Mouse (Mus musculus) stomach, embryonic 14.5 days (tissue): ENCODE measurements around the gene Bloc1s1. TPM values are rescaled to one million over a fixed set of nuclear protein-coding genes. Genes with fewer than 3 reads are reported as not detected.

Experiments used
- ATAC-seq: fragments of 200-750 bp; cut with Nextera tagmentation; 2 replicates; pipeline ENCODE4 v1.8.0; 2017; ENCODE audit warnings: low read depth, moderate TSS enrichment; ENCODE audit not compliant: insufficient number of reproducible peaks, insufficient read depth, low FRiP score
- H3K27ac ChIP-seq: fragments of 300-500 bp; sonication (generic); 2 replicates; pipeline ENCODE4 v1.5.1; 2014; ENCODE audit warnings: mild to moderate bottlenecking, low read length, moderate library complexity, mixed read lengths
- H3K27me3 ChIP-seq: fragments of 300-500 bp; sonication (generic); 2 replicates; pipeline ENCODE4 v1.6.1; 2014; ENCODE audit warnings: low read length, control low read depth, mixed read lengths; ENCODE audit not compliant: control insufficient read depth, insufficient read depth
- H3K36me3 ChIP-seq: fragments of 300-500 bp; sonication (generic); 2 replicates; pipeline ENCODE4 v1.6.1; 2014; ENCODE audit warnings: mild to moderate bottlenecking, control low read depth, low read length, moderate library complexity, mixed read lengths; ENCODE audit not compliant: control insufficient read depth, insufficient read depth
- H3K4me1 ChIP-seq: fragments of 300-500 bp; sonication (generic); 2 replicates; pipeline ENCODE4 v1.6.1; 2014; ENCODE audit warnings: low read length, control low read depth, mixed read lengths; ENCODE audit not compliant: control insufficient read depth, insufficient read depth
- H3K4me2 ChIP-seq: fragments of 300-500 bp; sonication (generic); replicated peaks from 2 replicates; pipeline ENCODE4 v1.6.1; 2014; ENCODE audit warnings: low read depth, low read length, control low read depth
- H3K4me3 ChIP-seq: fragments of 300-500 bp; sonication (generic); 2 replicates; pipeline ENCODE4 v1.5.1; 2014; ENCODE audit warnings: low read depth, low read length, control low read depth
- H3K9ac ChIP-seq: fragments of 300-500 bp; sonication (generic); replicated peaks from 2 replicates; pipeline ENCODE4 v1.6.1; 2014; ENCODE audit warnings: low read depth, mild to moderate bottlenecking, control low read depth, low read length, moderate library complexity, mixed read lengths
- H3K9me3 ChIP-seq: fragments of 300-500 bp; sonication (generic); 2 replicates; pipeline ENCODE4 v1.6.1; 2016; ENCODE audit warnings: low read depth, low read length, control low read depth; ENCODE audit not compliant: control insufficient read depth
- WGBS: fragments of 180-500 bp; shearing (Covaris S2); extraction: QIAGEN DNeasy Blood & Tissue Kit; methylation state at CpG from one replicate; pipeline ENCODE4 v1.1.7; 2014; 5-methylcytosine and 5-hydroxymethylcytosine counted together
- polyA plus RNA-seq: library from polyadenylated mRNA; unstranded; fragments of >200 nt; fragmentation: Nextera tagmentation; extraction: Ambion mirVana; gene quantifications from 2 replicates; pipeline ENCODE4 v1.2.1, GENCODE M21; 2014

The Bloc1s1 gene
- polyA plus RNA-seq, 1 experiment from 2014 or later = 236 TPM

GRCm38 (mm10) chr10:128897501-128897900 lies 26.3 kb downstream of the Bloc1s1 start:
- no peaks in the 10 kb centered on the region for H3K36me3 ChIP-seq
- no peak overlapping the region for H3K9ac ChIP-seq
- WGBS = 0% methylated on average over 1 of the region's 1 CpGs
- H3K4me3 ChIP-seq = no peak overlapping the region
- H3K27ac ChIP-seq = no peak overlapping the region
- peaks cover 3% of the 10 kb centered on the region; the same call in 1 of the 2 replicates for H3K4me1 ChIP-seq
- ATAC-seq = no peak
- H3K27me3 ChIP-seq = no peaks in the 10 kb centered on the region
- no peak overlapping the region for H3K4me2 ChIP-seq
- no peaks in the 10 kb centered on the region for H3K9me3 ChIP-seq

- Histone ChIP-seq H3K27me3 (no peaks in the 10 kb centered on the region), H3K4me1 (peaks cover 5% of the 10 kb centered on the region; the same call in 1 of the 2 replicates), H3K4me2 (no peak overlapping the region), H3K9me3 (no peaks in the 10 kb centered on the region), H3K27ac (no peak overlapping the region), H3K4me3 (no peak overlapping the region), H3K36me3 (no peaks in the 10 kb centered on the region), H3K9ac (no peak overlapping the region)
- no peak for ATAC-seq
- WGBS = 42% methylated on average over 1 of the region's 1 CpGs
Observed at GRCm38 (mm10) chr10:128896807-128897206, 27.0 kb downstream of the Bloc1s1 start.

- H3K4me2 ChIP-seq = peak overlapping the region; percentile 21; the same call in 1 of the 2 replicates
- H3K4me3 ChIP-seq = no peak overlapping the region
- no peak for ATAC-seq
- H3K27me3 ChIP-seq = no peaks in the 10 kb centered on the region
- H3K36me3 ChIP-seq = no peaks in the 10 kb centered on the region
- no peaks in the 10 kb centered on the region for H3K9me3 ChIP-seq
- H3K27ac ChIP-seq = no peak overlapping the region
- H3K4me1 ChIP-seq = peaks cover 5% of the 10 kb centered on the region; the same call in 1 of the 2 replicates
- no peak overlapping the region for H3K9ac ChIP-seq
- WGBS = 6% methylated on average over 17 of the region's 17 CpGs
Observed at GRCm38 (mm10) chr10:128895952-128896693, 27.7 kb downstream of the Bloc1s1 start.

- H3K9me3 ChIP-seq = no peaks in the 10 kb centered on the region
- no peak overlapping the region for H3K27ac ChIP-seq
- H3K4me1 ChIP-seq = peaks cover 6% of the 10 kb centered on the region; the same call in 1 of the 2 replicates
- no peak for ATAC-seq
- H3K27me3 ChIP-seq = no peaks in the 10 kb centered on the region
- no peak overlapping the region for H3K9ac ChIP-seq
- no peak overlapping the region for H3K4me3 ChIP-seq
- 0% methylated on average over 9 of the region's 9 CpGs for WGBS
- H3K36me3 ChIP-seq = no peaks in the 10 kb centered on the region
- peak overlapping the region; percentile 21; the same call in 1 of the 2 replicates for H3K4me2 ChIP-seq
Observed at GRCm38 (mm10) chr10:128895437-128895836, 28.4 kb downstream of the Bloc1s1 start.

- Histone ChIP-seq H3K27me3 (no peaks in the 10 kb centered on the region), H3K4me2 (peak overlapping the region; percentile 97), H3K36me3 (peaks cover 6% of the 10 kb centered on the region; the same call in 1 of the 2 replicates), H3K9ac (peak overlapping the region; percentile 69; the same call in 1 of the 2 replicates), H3K9me3 (no peaks in the 10 kb centered on the region), H3K27ac (peak overlapping the region; percentile 89; the same call in 1 of the 2 replicates), H3K4me3 (peak overlapping the region; percentile 67), H3K4me1 (peaks cover 22% of the 10 kb centered on the region)
- WGBS = 3% methylated on average over 9 of the region's 9 CpGs
- ATAC-seq = peak; percentile 1; the same call in 1 of the 2 replicates
Observed at GRCm38 (mm10) chr10:128892246-128892645, 31.6 kb downstream of the Bloc1s1 start.

- WGBS = 1% methylated on average over 65 of the region's 89 CpGs
- Histone ChIP-seq H3K4me1 (peaks cover 22% of the 10 kb centered on the region), H3K9ac (peak within 1 kb of the TSS; percentile 69), H3K9me3 (no peaks in the 10 kb centered on the region), H3K4me2 (peak within 1 kb of the TSS; percentile 97), H3K27me3 (no peaks in the 10 kb centered on the region), H3K27ac (peak within 1 kb of the TSS; percentile 89), H3K4me3 (peak within 1 kb of the TSS; percentile 67), H3K36me3 (peaks cover 7% of the 10 kb centered on the region; the same call in 1 of the 2 replicates)
- peak; percentile 80 for ATAC-seq
Observed at GRCm38 (mm10) chr10:128891296-128892094, 32.3 kb downstream of the Bloc1s1 start, which contains the start of gene Gdf11. Gdf11 (minus strand) TSS chr10:128891718.

- H3K4me2 ChIP-seq = peak overlapping the region; percentile 97
- no peak for ATAC-seq
- peaks cover 7% of the 10 kb centered on the region; the same call in 1 of the 2 replicates for H3K36me3 ChIP-seq
- peak overlapping the region; percentile 69 for H3K9ac ChIP-seq
- no peaks in the 10 kb centered on the region for H3K27me3 ChIP-seq
- peak overlapping the region; percentile 89 for H3K27ac ChIP-seq
- under 1% methylated on average over 40 of the region's 40 CpGs for WGBS
- no peaks in the 10 kb centered on the region for H3K9me3 ChIP-seq
- H3K4me3 ChIP-seq = peak overlapping the region; percentile 67
- H3K4me1 ChIP-seq = peaks cover 19% of the 10 kb centered on the region
Observed at GRCm38 (mm10) chr10:128890383-128891295, 33.2 kb downstream of the Bloc1s1 start.
